Mouse (Mus musculus): ENCODE measurements around the gene Tspan32. TPM values are rescaled to one million over a fixed set of nuclear protein-coding genes. Genes with fewer than 3 reads are reported as not detected.
A peak's percentile ranks its signal among the peaks of the same experiment; 100 is the strongest.

Gene Tspan32
- polyA plus RNA-seq, 1 experiment = 0.25 TPM

- peaks cover 4% of the 10 kb centered on the region; the same call in 1 of the 2 replicates for H3K4me1 ChIP-seq (ENCODE audit: control insufficient read depth, insufficient read depth, low read length)
- 95% methylated on average over 3 of the region's 3 CpGs for WGBS
- DNase-seq = no peak
- no peaks in the 10 kb centered on the region for H3K27me3 ChIP-seq (ENCODE audit: control insufficient read depth, insufficient read depth, low read length)
- H3K4me3 ChIP-seq (replicated peaks; ENCODE audit: insufficient read depth, low read depth, low read length) = no peak overlapping the region
- TF ChIP-seq POLR2A (IDR thresholded peaks at IDR 0.05; ENCODE audit: borderline replicate concordance, insufficient read depth, low read length) = no peak
- no peak for TF ChIP-seq CTCF (IDR thresholded peaks at IDR 0.05; ENCODE audit: borderline replicate concordance, insufficient read depth, low read depth, low read length)
- H3K27ac ChIP-seq (ENCODE audit: insufficient read depth, low read length) = no peak overlapping the region
These were observed 35.7 kb downstream of the Tspan32 start for GRCm38 (mm10) chr7:143040561-143040960.

DNA sequence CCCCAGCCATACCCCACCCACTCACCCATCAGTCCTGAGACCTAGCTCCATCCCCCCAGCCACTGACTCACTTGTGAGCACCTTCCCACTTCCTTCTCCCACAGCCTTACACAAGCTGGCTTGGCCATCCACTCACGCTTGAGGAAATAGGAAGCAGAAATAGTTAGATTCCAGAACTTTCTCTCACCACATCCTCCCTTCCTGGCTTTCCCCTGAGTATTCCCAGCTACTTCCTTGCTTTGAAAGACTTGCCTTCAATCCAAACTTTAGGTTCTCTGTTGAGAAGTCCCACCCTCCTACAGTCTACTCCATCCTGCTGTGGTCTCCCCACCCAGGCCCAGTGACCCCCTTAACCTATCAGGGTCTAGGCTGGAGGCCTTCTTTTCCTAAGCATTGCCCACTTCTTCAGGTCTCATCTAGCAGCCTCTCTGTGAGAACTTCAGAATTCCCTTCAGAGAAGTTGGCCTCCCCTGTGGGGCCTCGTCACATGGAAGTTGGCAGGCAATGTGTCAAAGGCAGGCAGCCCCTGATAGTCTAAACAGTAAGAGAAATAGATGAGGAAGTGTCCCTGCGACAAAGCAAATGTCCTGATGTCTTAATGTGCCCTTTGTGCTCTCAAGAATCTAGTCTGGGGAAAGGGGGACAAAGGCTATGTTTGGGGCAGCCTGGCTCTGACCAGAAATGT is 36.4 kb downstream of the Tspan32 start:
- Histone ChIP-seq H3K4me1 (ENCODE audit: control insufficient read depth, insufficient read depth, low read length) (peaks cover 4% of the 10 kb centered on the region; the same call in 1 of the 2 replicates), H3K27ac (ENCODE audit: insufficient read depth, low read length) (no peak overlapping the region), H3K4me3 (replicated peaks; ENCODE audit: insufficient read depth, low read depth, low read length) (no peak overlapping the region), H3K27me3 (ENCODE audit: control insufficient read depth, insufficient read depth, low read length) (no peaks in the 10 kb centered on the region)
- DNase-seq = no peak
- WGBS = 87% methylated on average over 3 of the region's 3 CpGs
- TF ChIP-seq POLR2A (IDR thresholded peaks at IDR 0.05; ENCODE audit: borderline replicate concordance, insufficient read depth, low read length) = no peak
- no peak for TF ChIP-seq CTCF (IDR thresholded peaks at IDR 0.05; ENCODE audit: borderline replicate concordance, insufficient read depth, low read depth, low read length)

DNA sequence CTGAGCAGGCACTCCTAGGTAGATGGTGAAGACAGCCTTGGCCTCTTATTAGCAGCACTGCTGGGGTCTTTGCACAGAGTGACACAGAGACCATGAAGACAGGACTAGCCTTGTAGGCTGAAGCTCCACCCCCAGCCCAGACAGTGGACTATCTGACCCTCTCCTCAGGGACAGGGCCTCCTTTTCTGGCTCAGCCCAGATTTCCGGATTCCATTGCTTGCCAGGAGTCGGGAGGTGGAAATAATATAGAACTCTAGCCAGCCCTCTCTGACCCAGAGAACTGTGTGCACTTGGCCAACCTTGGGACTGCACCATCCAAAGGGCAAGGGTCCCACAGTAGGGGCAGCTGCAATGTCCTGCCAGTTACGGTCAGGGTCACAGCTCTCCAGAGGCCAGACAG is 37.2 kb downstream of the Tspan32 start:
- peak in 1 of 2 experiments; percentile 12 for DNase-seq
- 49% methylated on average over 3 of the region's 3 CpGs for WGBS
- Histone ChIP-seq H3K27ac (ENCODE audit: insufficient read depth, low read length) (no peak overlapping the region), H3K4me1 (ENCODE audit: control insufficient read depth, insufficient read depth, low read length) (peaks cover 4% of the 10 kb centered on the region; the same call in 1 of the 2 replicates), H3K27me3 (ENCODE audit: control insufficient read depth, insufficient read depth, low read length) (no peaks in the 10 kb centered on the region), H3K4me3 (replicated peaks; ENCODE audit: insufficient read depth, low read depth, low read length) (no peak overlapping the region)
- TF ChIP-seq CTCF (IDR thresholded peaks at IDR 0.05; ENCODE audit: borderline replicate concordance, insufficient read depth, low read depth, low read length) (no peak), POLR2A (IDR thresholded peaks at IDR 0.05; ENCODE audit: borderline replicate concordance, insufficient read depth, low read length) (no peak)

- H3K27ac ChIP-seq (ENCODE audit: insufficient read depth, low read length) = no peak overlapping the region
- H3K27me3 ChIP-seq (ENCODE audit: control insufficient read depth, insufficient read depth, low read length) = no peaks in the 10 kb centered on the region
- H3K4me1 ChIP-seq (ENCODE audit: control insufficient read depth, insufficient read depth, low read length) = peaks cover 4% of the 10 kb centered on the region; the same call in 1 of the 2 replicates
- no peak for DNase-seq
- no peak overlapping the region for H3K4me3 ChIP-seq (replicated peaks; ENCODE audit: insufficient read depth, low read depth, low read length)
- WGBS = 96% methylated on average over 3 of the region's 3 CpGs
- no peak for TF ChIP-seq POLR2A (IDR thresholded peaks at IDR 0.05; ENCODE audit: borderline replicate concordance, insufficient read depth, low read length)
- TF ChIP-seq CTCF (IDR thresholded peaks at IDR 0.05; ENCODE audit: borderline replicate concordance, insufficient read depth, low read depth, low read length) = no peak
These were observed 38.1 kb downstream of the Tspan32 start for GRCm38 (mm10) chr7:143042897-143043300.

DNA sequence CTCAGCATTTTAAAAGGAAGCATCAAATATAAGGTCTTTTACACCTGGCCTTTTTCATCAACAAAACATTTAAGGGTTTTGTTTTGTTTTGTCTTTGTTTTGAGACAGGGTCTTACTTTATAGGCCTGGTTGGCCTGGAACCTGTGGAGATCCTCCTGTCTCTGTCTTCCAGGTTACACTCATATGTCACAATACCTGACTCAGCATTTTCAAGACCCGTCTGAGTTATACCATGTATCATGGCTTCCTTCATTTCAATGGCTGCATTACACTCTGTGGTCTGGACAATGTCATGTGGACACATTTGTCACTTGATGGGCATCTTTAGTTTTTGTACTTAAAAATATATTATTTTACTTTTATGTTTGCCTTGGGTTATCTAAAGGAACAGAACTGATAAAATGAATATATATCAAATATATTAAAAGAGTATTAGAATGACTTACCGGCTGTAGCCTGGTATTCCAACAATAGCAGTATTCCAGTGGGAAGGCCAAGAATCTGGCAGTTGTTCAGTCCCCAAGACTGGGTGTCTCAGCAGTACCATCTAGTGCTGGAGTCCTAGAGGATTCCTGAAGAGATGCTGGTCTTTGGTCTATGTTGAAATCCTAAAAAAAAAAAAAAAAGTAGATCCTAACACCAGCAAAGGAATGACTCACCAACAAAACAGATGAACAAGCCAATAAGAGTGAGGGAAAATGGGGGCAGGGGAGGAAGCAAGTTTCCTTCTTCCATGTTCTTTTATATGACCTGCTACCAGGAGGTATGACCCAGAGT is 39.4 kb downstream of the Tspan32 start:
- DNase-seq = no peak
- TF ChIP-seq POLR2A (IDR thresholded peaks at IDR 0.05; ENCODE audit: borderline replicate concordance, insufficient read depth, low read length) (no peak), CTCF (IDR thresholded peaks at IDR 0.05; ENCODE audit: borderline replicate concordance, insufficient read depth, low read depth, low read length) (no peak)
- H3K4me1 ChIP-seq (ENCODE audit: control insufficient read depth, insufficient read depth, low read length) = peaks cover 4% of the 10 kb centered on the region; the same call in 1 of the 2 replicates
- no peaks in the 10 kb centered on the region for H3K27me3 ChIP-seq (ENCODE audit: control insufficient read depth, insufficient read depth, low read length)
- no peak overlapping the region for H3K27ac ChIP-seq (ENCODE audit: insufficient read depth, low read length)
- no peak overlapping the region for H3K4me3 ChIP-seq (replicated peaks; ENCODE audit: insufficient read depth, low read depth, low read length)
- 95% methylated on average over 2 of the region's 2 CpGs for WGBS

- H3K27me3 ChIP-seq (ENCODE audit: control insufficient read depth, insufficient read depth, low read length) = no peaks in the 10 kb centered on the region
- H3K27ac ChIP-seq (ENCODE audit: insufficient read depth, low read length) = no peak overlapping the region
- peaks cover 4% of the 10 kb centered on the region; the same call in 1 of the 2 replicates for H3K4me1 ChIP-seq (ENCODE audit: control insufficient read depth, insufficient read depth, low read length)
- TF ChIP-seq CTCF (IDR thresholded peaks at IDR 0.05; ENCODE audit: borderline replicate concordance, insufficient read depth, low read depth, low read length) = no peak
- TF ChIP-seq POLR2A (IDR thresholded peaks at IDR 0.05; ENCODE audit: borderline replicate concordance, insufficient read depth, low read length) = no peak
- H3K4me3 ChIP-seq (replicated peaks; ENCODE audit: insufficient read depth, low read depth, low read length) = no peak overlapping the region
- no peak for DNase-seq
These were observed 40.0 kb downstream of the Tspan32 start for GRCm38 (mm10) chr7:143044826-143045206.

DNA sequence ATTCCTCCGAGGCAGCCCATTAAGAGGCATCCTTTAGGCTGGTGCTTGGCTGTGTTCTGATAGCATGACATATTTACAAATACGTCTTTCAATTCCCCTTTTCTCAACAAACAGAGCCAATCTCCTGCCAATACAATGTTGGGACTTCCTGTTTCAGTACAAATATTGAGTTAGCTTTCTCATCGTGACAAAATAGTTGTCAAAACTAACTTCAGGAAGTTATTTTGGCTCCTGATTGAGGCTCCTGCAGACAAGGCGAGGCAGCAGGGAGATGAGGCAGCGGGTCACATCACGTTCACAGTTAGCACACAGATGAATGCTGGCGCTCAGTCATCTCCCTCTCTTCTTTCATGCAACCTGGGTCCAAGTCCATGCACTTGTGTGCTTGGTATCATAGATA is 41.5 kb downstream of the Tspan32 start:
- Histone ChIP-seq H3K27ac (ENCODE audit: insufficient read depth, low read length) (no peak overlapping the region), H3K4me1 (ENCODE audit: control insufficient read depth, insufficient read depth, low read length) (peaks cover 4% of the 10 kb centered on the region; the same call in 1 of the 2 replicates), H3K27me3 (ENCODE audit: control insufficient read depth, insufficient read depth, low read length) (no peaks in the 10 kb centered on the region), H3K4me3 (replicated peaks; ENCODE audit: insufficient read depth, low read depth, low read length) (no peak overlapping the region)
- TF ChIP-seq POLR2A (IDR thresholded peaks at IDR 0.05; ENCODE audit: borderline replicate concordance, insufficient read depth, low read length) (no peak), CTCF (IDR thresholded peaks at IDR 0.05; ENCODE audit: borderline replicate concordance, insufficient read depth, low read depth, low read length) (no peak)
- 83% methylated on average over 7 of the region's 7 CpGs for WGBS
- no peak for DNase-seq
